Mouse (Mus musculus): ENCODE results near the gene Gm11627.

Gene Gm11627

GRCm38 (mm10) chr11:102579165-102580033, at the start of gene Gm11627:
TSS of gene Gm11627 (minus strand) at chr11:102579461.
- peak; percentile 83 for DNase-seq

DNA sequence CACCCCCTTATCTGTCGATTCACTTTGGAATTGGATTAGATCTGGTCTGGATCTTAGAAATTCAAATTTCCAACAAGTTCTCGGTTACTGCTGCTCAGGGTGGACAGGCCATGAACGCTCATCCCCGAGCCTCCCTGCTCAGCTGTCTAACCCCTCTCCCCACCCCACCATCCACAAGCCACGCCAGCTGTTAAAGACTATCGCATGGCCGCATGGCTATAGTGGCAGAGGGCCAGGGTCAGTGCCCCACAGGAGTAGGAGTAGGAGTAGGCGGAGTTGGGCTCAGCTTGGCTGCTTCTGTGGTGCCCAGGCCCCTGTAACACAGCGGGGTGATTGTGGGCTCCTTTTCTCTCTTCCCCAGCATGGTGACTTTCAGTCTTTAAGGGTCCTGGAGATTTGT, 49.3 kb upstream of the Gm11627 start:
- DNase-seq: no peak

- DNase-seq: no peak
Measured at GRCm38 (mm10) chr11:102627171-102627931, 48.1 kb upstream of the Gm11627 start.

DNA sequence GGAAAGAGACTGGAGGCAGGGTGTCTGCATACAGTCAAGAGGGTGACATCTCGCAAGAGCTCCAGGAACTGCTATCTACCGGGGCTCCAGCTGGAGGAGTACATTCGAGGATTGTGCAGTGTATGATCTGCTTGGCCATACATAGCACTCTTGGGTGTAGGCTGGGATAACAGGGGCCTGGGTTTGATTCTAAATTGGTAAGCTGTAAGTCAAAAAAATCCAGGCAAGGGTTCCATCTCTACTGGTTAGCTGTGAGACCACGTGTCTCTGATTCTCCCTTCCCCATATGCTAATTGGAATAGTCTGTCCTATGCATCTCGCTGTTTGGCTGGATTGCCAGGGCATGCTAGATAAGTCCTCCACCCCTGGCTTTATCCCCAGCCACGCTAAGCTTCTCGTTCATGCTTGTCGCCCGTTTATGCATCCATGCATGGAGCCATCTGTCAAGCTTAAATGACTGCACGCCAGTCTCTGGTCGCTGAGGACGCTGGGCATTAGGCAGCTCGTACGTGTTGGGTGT, 45.7 kb upstream of the Gm11627 start:
- peak; percentile 66 for DNase-seq

- DNase-seq: peak; percentile 94
Measured at GRCm38 (mm10) chr11:102623876-102624789, 44.9 kb upstream of the Gm11627 start.

DNA sequence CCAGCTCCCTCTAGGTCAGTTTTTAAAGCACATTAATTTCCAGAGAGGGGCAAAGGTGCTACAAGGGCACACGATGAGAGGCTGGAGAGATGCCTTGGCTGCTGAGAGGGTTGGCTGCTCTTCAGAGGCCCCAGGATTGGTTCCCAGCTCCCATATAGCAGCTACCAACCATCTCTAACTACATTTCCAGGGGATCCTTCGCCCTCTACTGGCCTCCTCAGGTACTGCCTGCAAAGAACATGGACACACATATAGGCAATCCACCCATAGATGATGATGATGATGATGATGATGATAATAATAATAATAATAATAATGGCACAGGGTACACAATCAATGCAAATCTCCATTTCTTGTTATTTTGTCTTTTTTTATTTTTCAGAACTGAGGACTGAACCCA, 40.2 kb upstream of the Gm11627 start:
- DNase-seq: no peak

GRCm38 (mm10) chr11:102611317-102611705, 32.0 kb upstream of the Gm11627 start:
- DNase-seq: peak; percentile 29

DNA sequence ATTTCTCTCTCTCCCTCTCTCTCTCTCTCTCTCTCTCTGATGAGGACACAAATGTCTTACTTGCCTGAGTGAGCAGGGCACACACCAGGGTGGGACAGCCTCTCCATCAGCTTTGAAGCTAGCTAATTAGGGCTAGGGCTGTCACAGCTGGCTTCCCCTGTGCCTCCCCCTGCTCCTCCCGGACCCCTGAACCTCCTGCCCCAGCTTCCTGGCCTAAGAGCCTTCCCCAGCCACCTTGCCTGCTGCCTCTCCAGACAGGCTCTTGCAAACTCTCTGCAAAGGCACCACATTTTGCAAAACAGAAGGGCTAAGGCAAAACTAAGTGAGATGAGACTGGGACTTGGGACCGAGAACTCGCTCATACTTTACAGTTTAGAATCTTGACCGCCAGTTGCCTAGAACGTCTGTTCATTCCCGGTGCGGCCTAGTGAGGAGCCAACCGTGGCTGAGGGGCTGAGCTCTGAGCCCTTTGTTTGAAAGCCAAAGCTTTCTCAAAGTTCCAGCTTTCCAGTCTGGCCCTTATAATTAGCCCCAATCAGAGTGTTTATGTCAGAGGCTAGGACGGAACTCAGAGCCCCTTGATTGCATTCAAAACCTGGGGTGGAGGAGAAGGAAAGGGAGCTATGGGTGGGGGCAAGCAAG, 31.5 kb upstream of the Gm11627 start:
- peak; percentile 62 for DNase-seq

DNA sequence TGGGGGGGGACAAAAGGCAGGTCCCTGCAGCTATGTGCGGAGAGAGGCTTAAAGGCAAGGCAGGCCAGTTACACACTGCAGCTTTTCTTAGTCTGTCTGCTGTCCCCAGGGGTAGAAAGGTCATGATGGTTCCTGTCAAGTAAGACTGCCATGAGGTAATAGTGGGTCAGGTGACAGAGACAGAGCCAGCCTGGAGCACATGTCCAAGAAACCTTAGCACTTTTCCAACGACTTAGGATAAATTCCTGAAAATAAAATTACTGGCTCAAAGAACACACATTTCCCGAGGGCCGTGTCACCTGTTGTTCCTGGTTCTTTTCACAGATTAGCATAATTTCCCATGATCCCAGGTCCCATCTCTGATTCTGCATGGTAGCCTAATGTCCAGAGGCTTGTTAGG, 31.0 kb upstream of the Gm11627 start:
- peak; percentile 58 for DNase-seq

- no peak for DNase-seq
Measured at GRCm38 (mm10) chr11:102609483-102609882, 30.2 kb upstream of the Gm11627 start.

GRCm38 (mm10) chr11:102608691-102609090, 29.4 kb upstream of the Gm11627 start:
- peak; percentile 25 for DNase-seq

DNA sequence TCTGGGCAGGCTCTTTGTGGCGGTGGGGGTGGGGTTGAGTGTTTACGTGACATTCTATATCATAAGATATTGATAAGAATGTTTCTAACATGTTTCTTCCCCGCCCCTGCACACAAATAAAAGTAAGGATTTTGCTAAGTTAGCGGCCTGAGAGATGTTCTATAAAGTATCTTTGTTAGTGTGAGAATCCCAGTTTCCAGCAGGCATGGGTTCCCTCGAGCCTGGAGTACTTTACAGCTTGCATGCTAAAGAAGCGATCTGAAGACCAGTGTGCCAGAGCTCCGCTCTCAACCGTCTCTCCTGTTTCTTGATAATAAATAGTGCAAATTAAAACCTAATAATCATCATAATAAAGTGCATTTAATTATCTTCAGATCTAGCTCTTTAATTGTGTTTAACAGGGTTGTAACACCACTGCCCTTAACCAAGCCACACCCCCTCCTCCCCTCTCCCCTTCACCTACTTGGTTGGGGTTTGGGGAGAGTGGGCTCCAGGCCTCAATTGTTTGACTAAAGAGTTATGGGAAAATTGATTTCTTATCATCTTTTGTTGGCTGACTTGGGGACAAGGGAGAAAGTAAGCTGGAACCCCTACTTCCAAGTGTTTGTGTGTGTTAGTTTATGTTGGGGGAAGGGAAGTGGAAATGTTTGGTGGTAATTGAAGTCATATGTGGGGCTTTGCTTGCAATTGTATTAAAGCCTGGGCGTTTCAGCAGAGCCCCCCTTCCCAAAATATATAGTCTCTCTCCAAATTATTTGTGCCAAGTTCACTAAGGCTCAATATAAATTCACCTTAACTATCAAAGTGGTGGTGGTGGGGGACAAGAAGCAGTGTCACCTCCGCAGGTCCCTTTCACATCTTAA, 28.7 kb upstream of the Gm11627 start:
- DNase-seq: peak; percentile 64

- peak; percentile 25 for DNase-seq
Measured at GRCm38 (mm10) chr11:102607201-102607600, 27.9 kb upstream of the Gm11627 start.

DNA sequence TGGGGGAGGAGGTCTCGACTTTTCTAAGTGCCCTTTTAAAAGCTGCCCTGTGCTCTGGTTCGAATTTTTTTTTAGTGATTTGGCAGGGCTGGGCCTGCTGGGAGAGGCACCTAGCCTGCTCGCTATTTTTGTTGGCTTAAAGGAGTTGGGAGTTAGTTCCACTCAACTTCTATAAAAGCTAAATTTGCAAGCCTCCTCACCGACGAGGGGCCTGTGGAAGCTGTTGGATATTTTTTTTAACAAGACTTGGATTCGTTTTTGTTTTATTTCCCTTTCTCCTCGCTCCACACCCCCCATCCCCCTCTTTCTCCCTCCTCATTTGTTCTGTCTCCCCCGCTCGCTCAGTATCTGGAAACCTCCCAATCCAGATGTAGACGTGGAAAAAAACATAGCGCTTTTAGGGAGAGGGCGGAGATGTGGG, 27.5 kb upstream of the Gm11627 start:
- peak; percentile 59 for DNase-seq

DNA sequence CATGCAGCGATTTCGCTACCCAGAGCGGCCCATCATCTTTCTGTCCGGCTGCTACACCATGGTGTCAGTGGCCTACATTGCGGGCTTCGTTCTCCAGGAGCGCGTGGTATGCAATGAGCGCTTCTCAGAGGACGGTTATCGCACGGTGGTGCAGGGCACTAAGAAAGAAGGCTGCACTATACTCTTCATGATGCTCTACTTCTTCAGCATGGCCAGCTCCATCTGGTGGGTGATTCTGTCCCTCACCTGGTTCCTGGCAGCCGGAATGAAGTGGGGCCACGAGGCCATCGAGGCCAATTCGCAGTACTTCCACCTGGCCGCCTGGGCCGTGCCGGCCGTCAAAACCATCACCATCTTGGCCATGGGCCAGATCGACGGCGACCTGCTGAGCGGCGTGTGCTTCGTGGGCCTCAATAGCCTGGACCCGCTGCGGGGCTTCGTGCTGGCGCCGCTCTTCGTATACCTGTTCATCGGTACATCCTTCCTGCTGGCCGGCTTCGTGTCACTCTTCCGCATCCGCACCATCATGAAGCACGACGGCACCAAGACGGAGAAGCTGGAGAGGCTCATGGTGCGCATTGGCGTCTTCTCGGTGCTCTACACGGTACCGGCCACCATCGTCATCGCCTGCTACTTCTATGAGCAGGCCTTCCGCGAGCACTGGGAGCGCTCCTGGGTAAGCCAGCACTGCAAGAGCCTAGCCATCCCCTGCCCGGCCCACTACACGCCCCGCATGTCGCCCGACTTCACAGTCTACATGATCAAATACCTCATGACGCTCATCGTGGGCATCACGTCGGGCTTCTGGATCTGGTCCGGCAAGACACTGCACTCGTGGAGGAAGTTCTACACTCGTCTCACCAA, 26.5 kb upstream of the Gm11627 start:
- peak; percentile 72 for DNase-seq

- DNase-seq: peak; percentile 71
Measured at GRCm38 (mm10) chr11:102604777-102605552, 25.7 kb upstream of the Gm11627 start.

DNA sequence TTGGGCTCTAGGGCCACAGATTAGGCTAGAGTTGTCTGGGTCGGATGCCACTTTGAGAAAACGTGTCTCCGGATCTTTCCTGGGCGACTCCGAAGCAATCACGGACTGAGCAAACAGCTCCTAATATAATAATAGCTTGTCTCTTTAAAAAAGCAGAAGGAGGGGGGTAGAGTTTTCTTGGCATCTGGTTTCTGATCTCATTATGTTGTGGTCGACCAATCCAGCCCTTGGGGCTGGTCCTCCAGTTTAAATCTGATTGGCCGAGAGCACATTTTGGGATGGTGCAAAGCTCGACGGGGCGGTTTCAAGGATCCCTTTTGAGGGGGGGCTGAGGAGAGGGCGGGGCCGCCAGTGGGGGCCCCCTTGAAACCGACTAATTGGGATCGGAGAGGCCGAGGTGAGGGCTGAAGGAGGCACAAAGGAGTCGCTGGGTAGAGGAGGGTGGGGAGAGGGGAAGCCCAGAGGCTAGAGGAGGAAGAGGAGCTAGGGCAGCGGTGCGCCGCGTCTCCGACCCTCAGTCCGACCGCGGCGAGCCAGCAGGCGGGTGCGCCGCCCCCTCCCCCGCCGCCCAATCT, 24.8 kb upstream of the Gm11627 start, which contains the start of gene Fzd2:
Fzd2 (plus strand) TSS at position 387 of the 575 bp plus-strand sequence.
- peak; percentile 98 for DNase-seq

GRCm38 (mm10) chr11:102603496-102603850, 24.2 kb upstream of the Gm11627 start:
- DNase-seq: peak; percentile 93
